Mouse (Mus musculus): ENCODE measurements at regions not wholly inside any gene's neighbourhood (a gene's known extent, or its start where the extent isn't known, plus 50 kb on each side); places are given as distances from the start of the nearest gene placed in this dataset.

- Histone ChIP-seq H3K4me1 (replicated peaks; ENCODE audit: control insufficient read depth, insufficient read depth, low read length) (no peaks in the 10 kb centered on the region), H3K9me3 (ENCODE audit: control insufficient read depth, low read length) (no peaks in the 10 kb centered on the region), H3K27ac (ENCODE audit: low read length) (no peak overlapping the region), H3K27me3 (replicated peaks; ENCODE audit: control insufficient read depth, insufficient read depth, low read length) (no peaks in the 10 kb centered on the region), H3K9ac (replicated peaks; ENCODE audit: low read depth, low read length) (no peak overlapping the region), H3K4me3 (replicated peaks; ENCODE audit: low read length) (no peak overlapping the region), H3K4me2 (ENCODE audit: low read length) (no peak overlapping the region), H3K36me3 (ENCODE audit: control insufficient read depth, insufficient read depth) (no peaks in the 10 kb centered on the region)
- 84% methylated on average over 7 of the region's 7 CpGs for WGBS
- ATAC-seq = no peak
Observed at GRCm38 (mm10) chr7:40103057-40103945, 585.7 kb downstream of the Zfp619 start.

DNA sequence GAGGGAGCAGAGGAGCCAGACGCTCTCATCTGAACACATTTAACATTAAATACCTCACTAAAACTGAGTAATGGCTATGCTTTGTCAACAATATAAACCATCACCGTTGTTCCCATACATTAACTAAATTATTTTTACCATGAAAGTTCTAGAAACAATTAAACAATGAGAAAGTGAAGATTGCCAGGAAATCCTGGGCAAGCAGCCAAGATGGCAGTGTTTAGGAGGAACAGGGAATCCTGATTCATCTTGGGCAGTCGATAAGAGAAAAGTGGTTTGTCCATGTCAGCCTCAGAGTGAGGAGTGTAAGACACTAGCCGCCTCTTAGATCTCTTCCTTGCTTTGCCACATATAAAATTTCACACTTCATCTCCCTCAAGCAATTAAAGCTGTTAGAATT lies 625.3 kb downstream of the Zfp619 start:
- no peak overlapping the region for H3K4me3 ChIP-seq (replicated peaks; ENCODE audit: low read length)
- no peak overlapping the region for H3K27ac ChIP-seq (ENCODE audit: low read length)
- H3K4me1 ChIP-seq (replicated peaks; ENCODE audit: control insufficient read depth, insufficient read depth, low read length) = no peaks in the 10 kb centered on the region
- ATAC-seq = no peak
- no peak overlapping the region for H3K9ac ChIP-seq (replicated peaks; ENCODE audit: low read depth, low read length)
- H3K9me3 ChIP-seq (ENCODE audit: control insufficient read depth, low read length) = no peaks in the 10 kb centered on the region
- H3K36me3 ChIP-seq (ENCODE audit: control insufficient read depth, insufficient read depth) = no peaks in the 10 kb centered on the region
- 59% methylated on average over 4 of the region's 4 CpGs for WGBS
- H3K27me3 ChIP-seq (replicated peaks; ENCODE audit: control insufficient read depth, insufficient read depth, low read length) = no peaks in the 10 kb centered on the region
- H3K4me2 ChIP-seq (ENCODE audit: low read length) = no peak overlapping the region

GRCm38 (mm10) chr7:40144431-40144830 lies 626.9 kb downstream of the Zfp619 start:
- no peak for ATAC-seq

DNA sequence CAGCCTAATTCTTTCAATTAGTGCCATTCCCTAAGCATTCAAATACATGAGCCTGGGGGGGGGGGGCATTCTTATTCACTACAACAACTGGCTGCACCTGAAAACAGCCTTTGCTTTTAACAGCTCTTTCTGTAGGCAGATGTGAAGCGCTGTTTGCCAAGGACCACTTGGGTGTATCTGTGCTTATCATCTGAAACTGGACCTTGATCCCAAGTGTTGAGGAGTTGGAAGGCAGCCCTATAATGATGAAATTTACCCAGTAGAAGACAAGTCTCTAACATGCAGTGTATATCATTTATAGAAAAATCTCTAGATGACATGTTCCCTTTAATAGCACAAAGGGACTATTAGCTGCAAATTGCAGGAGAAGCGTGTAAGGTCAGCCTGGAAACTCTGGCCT lies 660.0 kb downstream of the Zfp619 start:
- 81% methylated on average over 2 of the region's 2 CpGs for WGBS

More at GRCm38 (mm10) chr7:40144431-40144830, 626.9 kb downstream of the Zfp619 start:
- Histone ChIP-seq H3K36me3 (ENCODE audit: control insufficient read depth, insufficient read depth) (no peaks in the 10 kb centered on the region), H3K27me3 (replicated peaks; ENCODE audit: control insufficient read depth, insufficient read depth, low read length) (no peaks in the 10 kb centered on the region), H3K9ac (replicated peaks; ENCODE audit: low read depth, low read length) (no peak overlapping the region), H3K4me3 (replicated peaks; ENCODE audit: low read length) (no peak overlapping the region), H3K9me3 (ENCODE audit: control insufficient read depth, low read length) (no peaks in the 10 kb centered on the region), H3K4me1 (replicated peaks; ENCODE audit: control insufficient read depth, insufficient read depth, low read length) (no peaks in the 10 kb centered on the region), H3K27ac (ENCODE audit: low read length) (no peak overlapping the region), H3K4me2 (ENCODE audit: low read length) (no peak overlapping the region)
- WGBS = 23% methylated on average over 1 of the region's 1 CpGs

DNA sequence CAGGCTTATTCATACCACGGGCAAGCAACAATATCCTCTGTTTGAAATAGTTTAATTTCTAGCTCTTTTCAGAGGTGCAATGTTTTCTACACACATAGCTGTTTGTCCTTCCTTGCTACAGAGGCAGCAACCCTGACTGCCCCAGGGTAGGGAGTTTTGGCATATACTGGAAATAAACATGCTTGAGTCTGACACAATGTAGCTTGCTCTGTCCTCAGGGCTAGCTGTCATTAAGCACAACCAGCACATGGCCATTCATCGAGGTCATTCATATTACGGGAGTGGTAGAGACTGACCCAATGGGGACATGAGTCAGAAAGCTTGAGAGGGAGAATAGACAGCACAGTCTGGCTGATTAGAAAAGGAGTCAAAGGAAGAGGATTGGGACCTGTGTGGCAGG lies 677.8 kb downstream of the Zfp619 start:
- no peak for ATAC-seq
- Histone ChIP-seq H3K9ac (replicated peaks; ENCODE audit: low read depth, low read length) (no peak overlapping the region), H3K4me1 (replicated peaks; ENCODE audit: control insufficient read depth, insufficient read depth, low read length) (no peaks in the 10 kb centered on the region), H3K27me3 (replicated peaks; ENCODE audit: control insufficient read depth, insufficient read depth, low read length) (no peaks in the 10 kb centered on the region), H3K4me3 (replicated peaks; ENCODE audit: low read length) (no peak overlapping the region), H3K4me2 (ENCODE audit: low read length) (no peak overlapping the region), H3K9me3 (ENCODE audit: control insufficient read depth, low read length) (no peaks in the 10 kb centered on the region), H3K36me3 (ENCODE audit: control insufficient read depth, insufficient read depth) (no peaks in the 10 kb centered on the region), H3K27ac (ENCODE audit: low read length) (no peak overlapping the region)
- 84% methylated on average over 3 of the region's 3 CpGs for whole genome bisulfite sequencing

More for the DNA sequence above, 660.0 kb downstream of the Zfp619 start:
- no peak for ATAC-seq
- Histone ChIP-seq H3K27me3 (replicated peaks; ENCODE audit: control insufficient read depth, insufficient read depth, low read length) (no peaks in the 10 kb centered on the region), H3K9me3 (ENCODE audit: control insufficient read depth, low read length) (no peaks in the 10 kb centered on the region), H3K27ac (ENCODE audit: low read length) (no peak overlapping the region), H3K36me3 (ENCODE audit: control insufficient read depth, insufficient read depth) (no peaks in the 10 kb centered on the region), H3K4me3 (replicated peaks; ENCODE audit: low read length) (no peak overlapping the region), H3K4me1 (replicated peaks; ENCODE audit: control insufficient read depth, insufficient read depth, low read length) (no peaks in the 10 kb centered on the region), H3K9ac (replicated peaks; ENCODE audit: low read depth, low read length) (no peak overlapping the region), H3K4me2 (ENCODE audit: low read length) (no peak overlapping the region)

- ATAC-seq = no peak
- WGBS = 83% methylated on average over 1 of the region's 1 CpGs
- Histone ChIP-seq H3K27me3 (replicated peaks; ENCODE audit: control insufficient read depth, insufficient read depth, low read length) (no peaks in the 10 kb centered on the region), H3K4me2 (ENCODE audit: low read length) (no peak overlapping the region), H3K36me3 (ENCODE audit: control insufficient read depth, insufficient read depth) (no peaks in the 10 kb centered on the region), H3K27ac (ENCODE audit: low read length) (no peak overlapping the region), H3K4me1 (replicated peaks; ENCODE audit: control insufficient read depth, insufficient read depth, low read length) (no peaks in the 10 kb centered on the region), H3K4me3 (replicated peaks; ENCODE audit: low read length) (no peak overlapping the region), H3K9ac (replicated peaks; ENCODE audit: low read depth, low read length) (no peak overlapping the region), H3K9me3 (ENCODE audit: control insufficient read depth, low read length) (no peaks in the 10 kb centered on the region)
Observed at GRCm38 (mm10) chr7:40202615-40203014, 685.0 kb downstream of the Zfp619 start.

DNA sequence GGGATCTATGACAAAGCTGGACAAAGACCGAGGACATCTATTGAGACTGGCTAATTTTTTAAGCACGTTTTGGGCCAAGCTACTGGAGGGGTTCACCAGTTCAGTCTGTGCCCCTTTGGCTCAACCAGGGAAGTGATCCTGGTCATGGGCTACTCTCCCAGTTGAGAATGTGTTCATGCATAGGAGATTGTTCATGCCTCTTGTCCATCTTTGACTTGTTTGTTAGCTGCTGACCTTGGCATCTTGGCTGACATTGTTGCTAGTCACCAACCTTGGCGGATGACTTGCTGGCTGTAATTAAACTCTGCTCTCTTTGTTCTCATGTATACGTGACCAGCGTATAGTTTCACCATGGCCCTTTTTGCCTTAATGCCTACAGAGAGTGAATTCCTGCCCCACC lies 686.2 kb upstream of the Vstm2b start:
- Histone ChIP-seq H3K27ac (ENCODE audit: low read length) (no peak overlapping the region), H3K27me3 (replicated peaks; ENCODE audit: control insufficient read depth, insufficient read depth, low read length) (no peaks in the 10 kb centered on the region), H3K9me3 (ENCODE audit: control insufficient read depth, low read length) (no peaks in the 10 kb centered on the region), H3K4me2 (ENCODE audit: low read length) (no peak overlapping the region), H3K4me3 (replicated peaks; ENCODE audit: low read length) (no peak overlapping the region), H3K36me3 (ENCODE audit: control insufficient read depth, insufficient read depth) (no peaks in the 10 kb centered on the region), H3K9ac (replicated peaks; ENCODE audit: low read depth, low read length) (no peak overlapping the region), H3K4me1 (replicated peaks; ENCODE audit: control insufficient read depth, insufficient read depth, low read length) (no peaks in the 10 kb centered on the region)
- no peak for ATAC-seq
- WGBS = 79% methylated on average over 5 of the region's 5 CpGs

DNA sequence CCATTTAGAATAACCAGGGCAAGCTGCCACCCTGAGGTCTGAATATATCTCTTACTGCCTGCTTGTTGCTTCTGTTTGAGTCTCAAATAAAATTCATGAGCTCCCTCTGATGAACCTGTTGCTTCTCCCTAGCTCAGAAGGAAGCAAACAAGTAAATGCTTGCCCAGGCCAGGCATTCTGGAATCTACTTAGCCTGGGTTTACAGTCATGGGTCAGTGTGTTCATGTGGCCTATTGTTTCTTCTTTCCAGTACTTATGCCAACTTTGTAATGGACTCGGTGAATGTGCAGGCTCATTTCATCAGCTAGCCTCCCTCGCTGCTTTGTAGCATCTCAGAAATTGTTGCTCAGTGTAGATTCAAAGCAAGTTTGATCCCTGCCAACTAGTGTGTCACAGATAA lies 685.6 kb upstream of the Vstm2b start:
- H3K9me3 ChIP-seq (ENCODE audit: control insufficient read depth, low read length) = no peaks in the 10 kb centered on the region
- ATAC-seq = no peak
- no peaks in the 10 kb centered on the region for H3K4me1 ChIP-seq (replicated peaks; ENCODE audit: control insufficient read depth, insufficient read depth, low read length)
- no peak overlapping the region for H3K4me3 ChIP-seq (replicated peaks; ENCODE audit: low read length)
- no peaks in the 10 kb centered on the region for H3K36me3 ChIP-seq (ENCODE audit: control insufficient read depth, insufficient read depth)
- WGBS = 57% methylated on average over 2 of the region's 2 CpGs
- H3K27me3 ChIP-seq (replicated peaks; ENCODE audit: control insufficient read depth, insufficient read depth, low read length) = no peaks in the 10 kb centered on the region
- no peak overlapping the region for H3K4me2 ChIP-seq (ENCODE audit: low read length)
- no peak overlapping the region for H3K27ac ChIP-seq (ENCODE audit: low read length)
- H3K9ac ChIP-seq (replicated peaks; ENCODE audit: low read depth, low read length) = no peak overlapping the region

DNA sequence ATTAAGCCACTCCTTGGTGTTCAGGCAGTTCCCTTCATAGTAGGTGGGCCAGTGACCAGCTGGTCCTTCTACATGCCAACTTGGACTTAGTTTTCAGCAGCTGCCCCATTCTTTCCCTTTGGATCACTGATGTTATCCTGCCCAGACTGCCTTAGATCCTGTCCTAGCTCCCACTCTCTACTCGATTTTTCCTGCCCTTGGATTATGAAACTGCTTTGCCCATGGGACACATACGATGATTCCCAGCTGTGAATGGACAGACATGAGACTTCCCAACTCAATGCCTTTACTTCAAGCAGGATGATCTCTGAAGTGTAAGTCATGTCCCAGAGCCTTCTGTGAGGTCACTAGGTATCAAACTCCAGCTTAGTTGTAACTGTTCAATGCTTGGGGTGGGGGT lies 684.5 kb upstream of the Vstm2b start:
- Histone ChIP-seq H3K4me2 (ENCODE audit: low read length) (no peak overlapping the region), H3K4me3 (replicated peaks; ENCODE audit: low read length) (no peak overlapping the region), H3K4me1 (replicated peaks; ENCODE audit: control insufficient read depth, insufficient read depth, low read length) (no peaks in the 10 kb centered on the region), H3K27me3 (replicated peaks; ENCODE audit: control insufficient read depth, insufficient read depth, low read length) (no peaks in the 10 kb centered on the region), H3K9me3 (ENCODE audit: control insufficient read depth, low read length) (no peaks in the 10 kb centered on the region), H3K27ac (ENCODE audit: low read length) (no peak overlapping the region), H3K36me3 (ENCODE audit: control insufficient read depth, insufficient read depth) (no peaks in the 10 kb centered on the region), H3K9ac (replicated peaks; ENCODE audit: low read depth, low read length) (no peak overlapping the region)
- WGBS = 83% methylated on average over 2 of the region's 2 CpGs
- ATAC-seq = no peak

Data from forebrain, embryonic 16.5 days (tissue).